Mouse (Mus musculus) adrenal gland, adult 18-20 months (tissue): Measurements from ENCODE around the gene St6galnac3. TPM values are rescaled to one million over a fixed set of nuclear protein-coding genes. Genes with fewer than 3 reads are reported as not detected.

Experiments
- DNase-seq, 2 experiments: peaks; one replicate each; pipeline ENCODE4 v3.0.0; 2021 to 2022; ENCODE audit warnings: low spot score in 2 of 2
- total RNA-seq, 2 experiments: library from RNA; stranded (reverse); gene quantifications; 1 replicate in 1 of 2; 2 replicates in 1 of 2; pipeline ENCODE4 v1.2.3; 2021

St6galnac3 gene
- total RNA-seq, 2 experiments from 2014 or later, result 11.2 to 14.8 TPM

DNA sequence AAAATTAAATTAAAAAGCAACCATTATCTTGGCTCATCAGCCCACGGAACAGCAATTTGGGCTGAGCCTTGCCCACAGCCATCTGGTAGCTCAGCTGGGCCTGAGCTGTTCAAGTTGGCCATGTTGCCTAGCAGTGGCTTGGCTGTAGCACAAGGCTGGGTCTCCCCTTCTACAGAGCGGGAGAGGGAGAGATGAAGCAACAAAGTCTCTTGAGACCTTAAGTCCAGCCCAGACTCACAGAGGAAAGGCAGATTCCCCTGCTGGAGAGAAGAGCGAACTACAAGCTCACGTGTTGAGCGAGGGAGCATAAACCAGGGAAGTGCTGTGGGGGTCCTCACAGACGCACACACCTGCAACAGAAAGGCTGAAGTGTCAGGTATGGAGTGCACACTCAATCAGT is 126.3 kb downstream of the St6galnac3 start:
- no peak for DNase-seq

DNA sequence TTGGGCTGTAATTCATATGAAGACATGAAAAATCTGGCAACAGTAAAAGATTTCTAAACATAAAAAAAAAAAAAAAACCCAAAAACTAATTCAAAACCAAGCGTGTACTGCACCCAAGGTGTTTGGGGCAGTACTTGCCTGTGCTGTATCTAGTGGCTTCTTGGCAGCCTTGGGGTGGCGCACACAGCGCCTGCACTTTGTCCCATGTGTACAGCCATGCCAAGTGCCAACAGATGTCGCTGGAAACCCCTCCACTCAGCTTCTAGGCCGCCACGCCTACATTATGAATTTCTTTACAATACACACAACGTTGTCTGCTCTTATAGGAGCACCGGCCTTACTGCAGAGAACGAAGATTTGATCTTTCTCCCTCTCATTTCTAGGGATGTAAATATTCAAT is 130.4 kb downstream of the St6galnac3 start:
- no peak for DNase-seq

DNA sequence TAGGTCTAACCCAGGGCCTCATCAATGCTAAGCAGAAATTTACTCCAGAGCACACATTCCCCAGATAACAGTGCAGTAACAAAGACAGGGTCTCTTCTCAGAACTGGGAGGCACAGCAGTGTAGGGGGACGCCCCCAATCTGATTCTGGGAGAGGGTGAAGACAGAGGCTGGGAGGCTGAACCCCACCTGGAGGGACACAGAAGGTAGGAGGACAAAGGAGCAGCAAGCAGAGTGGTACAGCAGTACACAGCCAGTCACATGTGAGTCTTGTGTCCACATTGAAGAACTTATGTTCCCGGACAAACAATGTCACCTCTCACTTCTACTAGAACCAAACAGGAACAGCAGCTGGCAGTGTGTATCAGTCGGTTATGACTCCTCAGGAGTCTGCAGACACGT is 131.0 kb downstream of the St6galnac3 start:
- no peak for DNase-seq

DNA sequence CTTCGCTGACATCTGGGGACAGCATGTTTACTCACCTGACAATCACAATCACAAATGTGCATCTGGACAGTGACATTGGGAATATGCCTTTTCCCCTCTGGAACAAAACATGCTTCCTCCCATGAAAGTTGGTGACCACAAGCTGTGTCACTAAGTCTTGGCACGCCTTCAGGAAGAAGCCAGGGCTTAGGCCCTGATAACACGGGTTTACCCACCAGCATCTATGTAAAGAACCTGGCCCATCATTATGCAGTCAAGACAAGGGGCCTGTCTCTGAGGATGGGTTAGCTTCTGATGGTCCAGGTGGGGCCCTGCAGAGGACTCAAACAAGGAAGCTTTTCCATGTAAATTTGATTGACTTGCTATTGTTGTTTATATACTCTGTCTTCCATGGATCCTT is 131.9 kb downstream of the St6galnac3 start:
- no peak for DNase-seq

DNA sequence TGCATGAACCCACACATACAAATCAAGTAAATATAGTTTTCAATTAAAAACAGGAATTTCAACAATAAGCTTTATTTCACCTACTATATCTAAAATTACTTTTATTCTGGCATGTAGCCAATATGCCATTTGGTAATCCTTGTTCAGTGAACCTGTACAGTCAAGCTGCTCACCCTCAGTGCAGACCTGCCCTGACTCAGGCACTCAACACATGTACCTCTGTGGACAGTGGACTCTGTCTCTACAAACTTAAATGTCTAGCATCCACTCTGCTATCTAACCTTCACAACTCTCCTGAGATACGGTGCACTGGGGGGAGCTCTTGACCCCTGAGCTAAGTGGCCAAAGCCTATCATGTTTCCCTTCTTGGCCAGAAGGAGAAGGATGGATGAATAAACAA is 137.4 kb downstream of the St6galnac3 start:
- no peak for DNase-seq

DNA sequence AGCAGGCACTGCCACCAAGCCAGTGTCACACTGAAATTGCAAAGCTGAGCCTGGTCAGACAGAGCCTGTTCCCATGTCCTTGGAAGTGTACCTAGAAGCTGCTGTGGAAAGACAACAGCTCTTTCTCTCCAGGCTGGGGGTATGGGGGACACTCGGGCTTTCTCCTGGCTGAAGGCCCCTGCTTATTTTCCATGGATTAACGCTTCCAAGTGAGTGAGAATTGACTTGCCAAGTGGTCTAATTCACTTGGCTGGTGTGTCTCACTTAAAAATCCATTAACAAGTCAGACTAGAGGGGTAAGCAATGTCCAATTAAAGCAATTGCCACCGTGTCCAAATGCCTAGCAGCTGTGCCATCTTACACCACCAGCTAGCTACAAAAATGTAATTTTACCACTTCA is 140.1 kb downstream of the St6galnac3 start:
- no peak for DNase-seq

DNA sequence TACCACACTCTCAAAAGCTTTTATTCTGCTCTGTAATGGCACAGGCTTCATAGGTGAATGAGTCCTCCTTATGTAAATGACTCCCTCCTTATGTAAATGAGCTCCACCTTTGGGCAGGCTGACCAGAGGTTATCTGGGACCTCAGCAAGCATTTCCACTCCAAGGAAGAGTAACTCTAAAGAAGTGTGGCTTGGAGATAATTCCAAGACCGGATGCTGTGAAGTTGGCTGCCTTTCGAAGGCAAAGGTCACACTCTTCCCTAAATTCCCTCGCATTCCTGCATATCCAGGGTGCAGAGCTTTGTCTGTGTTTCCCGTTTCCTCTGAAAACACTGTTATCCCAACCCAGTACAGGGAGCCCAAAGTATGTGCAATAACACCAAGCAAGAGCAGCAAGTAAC is 142.9 kb downstream of the St6galnac3 start:
- DNase-seq, result no peak

DNA sequence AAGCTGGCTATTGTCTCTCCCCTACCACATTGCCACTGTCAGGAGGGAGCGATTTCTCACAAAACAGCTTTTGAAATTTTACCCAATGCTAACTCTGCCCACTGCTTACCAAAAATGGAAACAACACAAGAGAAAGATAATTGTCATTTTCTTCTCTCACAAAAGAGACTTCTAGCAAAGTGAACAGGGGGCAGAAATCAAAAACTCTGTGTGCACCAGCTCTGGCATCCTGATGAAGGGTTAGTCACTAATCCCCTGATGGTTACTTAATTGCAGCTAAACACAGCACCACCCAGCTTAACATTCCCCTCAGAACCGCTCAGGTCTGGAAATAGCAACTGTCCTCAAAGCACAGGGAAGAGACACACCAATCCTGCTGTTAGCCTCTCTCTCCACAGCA is 144.3 kb downstream of the St6galnac3 start:
- DNase-seq, result no peak

DNA sequence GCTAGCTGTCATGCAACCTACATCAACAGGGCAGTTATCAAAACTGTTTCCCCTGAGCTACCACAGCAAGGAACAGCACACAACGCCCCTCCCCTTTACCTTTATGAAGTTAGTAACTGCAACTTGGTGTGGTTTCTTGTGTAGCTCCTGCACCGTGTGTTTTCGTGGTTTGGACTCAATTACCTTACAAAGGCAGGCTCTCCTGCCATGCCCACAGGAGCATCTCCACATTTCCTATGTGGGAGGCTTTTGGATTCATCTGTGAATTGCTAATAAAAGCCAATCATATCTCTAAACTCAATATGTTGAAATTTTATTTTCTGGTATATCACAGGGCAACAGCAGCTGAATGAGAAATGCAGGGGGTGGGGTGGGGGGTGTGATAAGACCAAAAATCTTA is 144.8 kb downstream of the St6galnac3 start:
- no peak for DNase-seq

DNA sequence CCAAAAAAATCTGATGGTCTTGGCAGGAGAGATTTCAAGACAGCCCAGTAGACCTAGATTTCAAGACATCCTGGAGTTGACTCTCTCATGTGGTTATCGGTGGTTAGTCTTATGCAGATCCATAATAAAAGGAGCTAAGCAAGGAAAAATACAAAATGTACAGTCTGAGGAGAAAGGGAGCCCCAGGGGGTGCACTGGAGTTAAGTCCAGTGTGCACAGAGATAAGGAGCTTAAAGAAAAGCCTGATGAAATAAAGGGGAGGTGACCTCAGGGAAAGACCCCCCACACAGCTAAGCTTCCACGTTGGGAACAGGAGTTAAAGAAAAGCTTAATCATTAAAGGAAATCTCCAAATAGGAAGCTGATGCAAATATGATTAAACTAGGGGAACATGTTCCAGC is 147.7 kb downstream of the St6galnac3 start:
- no peak for DNase-seq

DNA sequence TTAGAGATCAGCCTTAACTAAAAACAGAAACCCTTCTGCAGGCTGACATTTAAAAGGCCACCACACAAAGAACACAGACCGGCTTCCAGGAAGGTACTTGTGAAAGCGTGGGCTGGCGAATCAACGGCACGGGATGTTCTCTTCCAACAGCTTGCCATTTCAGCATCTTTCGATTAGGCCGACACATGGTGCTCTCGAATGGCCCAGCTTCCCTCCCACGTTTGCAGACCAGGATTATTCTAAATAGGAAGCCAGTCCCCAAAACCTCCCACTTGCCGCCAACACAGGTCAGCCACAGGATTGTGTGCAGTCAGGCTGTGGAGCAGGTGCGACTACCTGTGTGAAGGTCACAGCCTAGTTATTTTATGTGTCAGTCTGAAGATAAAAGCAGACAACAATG is 153.8 kb downstream of the St6galnac3 start:
- no peak for DNase-seq

DNA sequence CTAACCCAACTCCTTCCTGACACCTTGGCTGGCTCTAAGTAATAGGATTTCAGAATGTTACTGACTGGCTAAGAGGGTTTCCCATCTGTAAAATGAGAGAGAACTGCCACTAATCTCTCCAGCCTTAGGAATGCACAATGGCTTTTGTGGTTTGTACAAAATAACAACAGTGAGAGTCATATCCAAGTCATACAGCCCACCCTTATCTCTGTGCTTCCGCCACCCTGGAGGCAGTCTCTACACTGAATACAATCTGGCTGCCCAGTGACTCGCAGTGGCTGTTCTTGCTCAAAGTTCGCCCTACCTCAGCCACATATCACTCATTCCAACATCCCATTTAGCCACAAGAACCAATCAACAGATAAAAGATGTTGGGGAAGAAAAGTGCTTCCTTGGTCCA is 156.2 kb downstream of the St6galnac3 start:
- no peak for DNase-seq

DNA sequence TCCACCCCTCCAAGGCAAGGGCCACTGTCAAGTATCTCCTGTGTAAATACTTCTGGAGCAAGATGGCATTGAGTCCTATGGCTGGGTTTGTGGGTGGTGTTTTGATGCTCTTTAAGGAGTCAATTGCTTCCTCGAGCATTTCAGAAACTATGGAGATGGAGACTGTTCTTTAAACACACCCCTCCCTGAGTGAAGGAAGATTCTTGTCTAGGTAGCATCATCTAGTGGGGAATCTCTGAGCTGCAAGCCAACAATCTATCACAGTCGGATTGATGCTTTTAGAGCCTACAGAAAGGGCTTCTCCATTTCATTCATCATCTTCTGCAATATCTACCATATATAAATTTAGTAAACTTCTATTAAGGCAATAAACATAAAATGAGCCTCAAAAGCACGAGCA is 157.1 kb downstream of the St6galnac3 start:
- DNase-seq, result no peak

DNA sequence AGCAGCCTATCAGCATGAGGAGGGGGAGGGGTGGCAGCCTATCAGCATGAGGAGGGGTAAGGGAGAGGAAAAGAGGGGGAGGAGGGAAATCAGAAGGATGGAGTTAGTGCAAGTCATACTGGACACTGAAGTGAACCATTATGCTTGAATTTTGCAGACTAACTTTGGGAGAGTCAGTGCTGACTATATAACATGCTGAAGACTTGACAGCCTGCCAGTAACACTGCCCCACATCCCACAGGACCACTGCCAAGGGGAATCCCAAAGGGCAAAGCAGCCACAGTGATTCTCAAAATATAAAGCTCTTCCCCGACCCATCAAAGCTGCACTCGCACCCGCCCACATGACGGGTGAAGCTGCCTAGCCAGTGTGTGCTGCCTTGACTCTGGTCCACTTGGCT is 157.5 kb downstream of the St6galnac3 start:
- DNase-seq, result no peak

DNA sequence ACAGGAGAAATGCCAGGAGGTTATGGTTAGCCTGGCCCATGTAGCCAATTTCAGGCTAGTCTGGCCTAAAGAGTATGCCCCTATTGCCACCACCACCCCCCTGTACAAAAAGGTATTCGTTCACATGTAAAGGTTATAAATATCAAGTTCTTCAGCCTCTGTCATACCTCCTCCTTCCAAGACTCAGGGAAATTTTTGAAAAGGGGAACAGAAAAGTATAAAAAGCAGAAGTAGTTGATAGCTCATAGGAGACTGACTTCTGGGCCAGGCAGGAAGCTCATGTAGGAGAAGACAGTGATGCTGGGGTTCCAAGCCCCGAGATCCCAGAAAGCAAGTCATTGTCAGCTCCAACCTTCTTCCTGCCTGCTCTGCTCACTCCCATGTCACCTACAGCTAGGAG is 158.9 kb downstream of the St6galnac3 start:
- DNase-seq, result no peak

DNA sequence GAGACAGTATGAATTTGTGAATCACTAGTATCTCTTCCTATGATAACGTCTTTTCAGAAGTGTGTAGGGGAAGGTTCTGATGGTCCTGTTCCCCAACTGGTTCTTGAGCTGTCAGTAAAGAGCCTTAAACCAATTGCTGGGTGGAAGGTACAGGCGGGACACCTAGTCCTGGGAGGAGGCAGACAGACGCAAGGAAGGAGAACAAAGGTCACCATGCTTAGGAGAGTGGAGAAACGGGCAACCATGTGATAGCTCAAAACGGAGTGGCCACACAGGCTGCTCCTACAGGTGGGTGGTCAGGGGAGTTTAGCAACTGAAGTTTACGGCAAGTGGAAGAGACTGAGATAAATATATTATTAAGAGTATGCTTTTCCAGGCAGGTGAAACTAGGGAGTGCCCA is 164.1 kb downstream of the St6galnac3 start:
- no peak for DNase-seq

DNA sequence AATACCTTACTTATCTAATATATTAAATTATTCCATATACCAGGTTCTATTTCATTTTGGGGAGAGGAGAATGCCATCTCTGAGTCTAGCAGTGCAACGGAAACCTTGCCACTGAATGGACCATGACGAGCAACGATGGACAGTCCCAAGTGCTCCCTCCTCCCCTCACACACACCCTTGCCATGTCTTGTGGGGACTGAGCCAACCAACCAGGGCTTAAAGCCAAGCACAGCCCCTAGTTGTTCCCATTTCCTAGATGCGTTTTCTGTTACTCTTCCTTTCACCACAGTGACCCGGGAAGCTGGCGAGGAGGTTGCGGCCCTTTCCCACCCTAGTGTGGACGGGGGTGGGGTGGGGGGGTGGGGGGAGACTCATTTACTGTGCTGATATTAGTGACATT is 165.4 kb downstream of the St6galnac3 start:
- no peak for DNase-seq

DNA sequence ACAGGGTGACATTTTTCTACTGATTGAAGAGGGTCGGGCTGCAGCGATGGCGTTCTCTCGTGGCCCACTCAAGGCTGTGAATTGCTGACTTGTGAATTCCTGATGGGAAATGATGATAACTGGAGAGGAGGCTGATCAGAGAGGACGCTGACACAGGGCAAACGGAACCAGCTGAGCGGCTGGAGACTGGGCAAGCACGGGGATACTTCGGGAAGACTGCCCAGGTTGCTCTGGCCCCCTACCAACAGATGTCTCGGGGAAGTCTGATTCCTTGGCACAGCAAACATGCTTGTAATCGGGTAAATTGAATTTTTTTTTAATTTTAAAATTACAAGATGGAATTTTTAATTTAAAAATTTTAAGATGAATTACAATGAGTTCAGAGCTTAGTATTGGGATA is 168.4 kb downstream of the St6galnac3 start:
- no peak for DNase-seq

DNA sequence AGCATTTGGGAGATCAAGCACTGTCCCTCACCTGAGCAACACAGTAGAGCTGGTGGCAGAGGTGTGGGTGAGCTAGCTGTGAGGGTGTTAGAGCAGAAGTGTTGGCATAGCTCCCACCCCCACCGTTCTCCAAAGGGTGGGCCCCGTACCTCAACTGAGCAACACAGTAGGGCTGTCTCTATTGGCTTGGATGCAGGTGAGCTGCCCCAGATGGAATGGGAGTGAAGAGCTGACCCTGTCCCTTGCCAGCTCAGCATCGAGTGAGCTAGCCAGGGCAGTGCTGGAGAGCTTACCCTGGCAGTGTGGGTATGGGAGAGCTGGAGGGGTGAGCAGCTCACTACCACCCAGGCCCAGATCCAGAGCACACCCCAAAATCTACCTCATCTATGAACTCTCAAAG is 171.3 kb downstream of the St6galnac3 start:
- DNase-seq, result no peak

DNA sequence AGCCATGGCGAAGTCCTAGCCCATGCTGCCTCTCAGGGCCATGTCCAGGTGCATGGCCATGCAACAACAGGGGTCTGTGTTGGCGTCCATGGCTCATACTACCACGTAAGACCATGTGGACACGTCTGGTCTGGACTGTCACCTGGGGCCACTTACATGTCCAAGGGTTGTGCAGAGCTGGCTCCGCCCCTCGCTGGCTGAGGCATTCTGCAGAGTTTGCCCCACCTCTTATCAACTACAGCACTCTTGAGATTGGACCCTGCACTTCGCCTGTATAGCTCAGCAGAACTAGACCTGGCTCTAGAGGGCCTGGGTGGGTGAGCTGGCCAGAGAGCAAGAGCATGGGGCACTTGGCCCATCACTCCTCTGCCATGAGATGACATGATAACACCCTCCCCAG is 171.7 kb downstream of the St6galnac3 start:
- DNase-seq, result no peak

DNA sequence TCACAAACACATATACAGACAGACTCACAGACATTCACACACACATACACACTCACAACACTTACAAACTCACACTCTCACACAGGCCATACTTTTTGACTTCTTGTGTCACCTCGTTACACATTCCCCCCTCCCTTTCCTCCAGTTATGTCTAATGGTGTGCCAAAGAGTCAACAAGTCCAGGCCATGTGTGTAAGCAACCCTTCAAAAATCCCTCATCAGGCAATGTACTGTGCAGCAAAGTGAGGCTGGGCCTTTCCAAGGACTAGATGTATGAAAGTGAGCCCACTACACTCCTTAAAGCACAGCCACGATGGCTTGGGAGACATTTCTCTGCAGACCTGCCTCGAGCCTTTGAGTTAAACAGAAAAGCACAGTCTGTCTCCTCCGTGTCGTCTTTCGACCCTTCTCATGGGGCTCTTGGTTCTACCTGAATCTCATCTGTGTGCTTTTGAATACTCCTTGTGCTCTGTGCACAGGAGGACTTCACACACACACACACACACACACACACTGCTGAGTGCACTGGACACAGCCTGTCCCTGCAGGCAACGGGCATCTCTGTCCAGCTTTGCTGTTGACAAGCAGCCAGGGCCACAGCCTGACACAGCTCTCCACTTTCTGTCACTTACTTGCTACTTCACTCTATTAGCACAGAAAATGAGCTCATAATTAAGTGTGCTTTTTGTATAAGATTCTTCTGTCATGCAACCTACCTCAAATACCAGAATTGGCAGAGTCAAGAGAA is 177.9 kb downstream of the St6galnac3 start:
- no peak for DNase-seq

DNA sequence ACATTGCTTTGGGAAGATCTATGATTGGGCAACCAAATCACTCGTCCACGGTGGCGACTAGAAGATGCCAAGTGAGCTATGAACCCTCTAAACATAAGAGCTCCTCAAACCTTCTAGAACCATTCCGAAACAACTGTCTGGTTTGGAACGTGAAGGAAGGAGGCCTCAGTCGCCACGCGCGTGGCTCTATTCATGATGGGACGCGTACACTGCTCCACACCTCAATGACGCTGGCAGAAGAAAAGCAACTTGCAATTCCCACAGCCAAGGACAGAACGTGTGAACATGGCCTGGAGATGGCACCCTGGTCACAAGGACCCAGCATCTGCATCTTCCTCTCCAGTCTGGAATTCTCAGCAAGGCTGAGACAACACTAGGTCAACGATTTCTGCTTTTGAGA is 185.1 kb downstream of the St6galnac3 start:
- DNase-seq, result no peak

DNA sequence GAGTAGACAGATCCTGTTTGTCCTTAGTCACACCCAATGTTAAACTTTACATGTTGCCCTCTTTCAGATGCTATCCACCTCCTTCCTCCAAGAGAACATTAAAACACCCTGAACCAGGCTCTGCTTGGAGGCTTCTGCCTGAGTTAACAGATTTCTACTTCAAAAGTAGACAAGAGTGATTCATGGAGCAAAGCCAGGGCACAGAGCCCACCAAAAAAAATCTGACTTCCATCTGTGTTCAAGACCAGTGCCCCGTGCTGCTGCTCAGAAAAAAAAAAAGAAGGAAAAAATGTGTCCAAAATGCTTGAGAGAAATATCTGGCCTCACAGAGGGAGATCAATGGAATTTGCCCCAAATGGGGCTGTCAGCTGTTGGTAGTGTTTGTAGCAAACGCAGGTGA is 186.6 kb downstream of the St6galnac3 start:
- DNase-seq, result no peak

DNA sequence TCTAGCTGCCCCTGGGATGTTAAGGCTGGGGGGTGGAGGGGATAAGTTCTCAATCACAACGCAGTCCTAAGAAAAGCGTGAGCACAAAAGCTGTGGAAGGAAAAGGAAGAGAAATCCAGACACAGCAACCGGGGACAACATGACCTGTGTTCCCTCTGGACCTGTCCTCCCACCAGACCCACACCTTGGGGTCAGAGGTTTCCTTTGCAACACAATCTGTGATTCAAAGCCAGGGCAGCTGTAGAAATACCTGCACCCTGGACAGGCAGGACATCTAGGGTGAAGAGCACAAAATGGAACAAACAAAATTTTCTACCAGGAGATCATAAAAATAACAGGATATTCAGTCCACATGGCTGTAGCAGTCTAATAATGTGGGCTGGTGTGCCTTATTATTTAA is 187.5 kb downstream of the St6galnac3 start:
- no peak for DNase-seq
